Mouse (Mus musculus) heart, adult 2 months (tissue): ENCODE data around the gene Med8. TPM values are rescaled to one million over a fixed set of nuclear protein-coding genes. Genes with fewer than 3 reads are reported as not detected.

Experiments used
- DNase-seq, 2 experiments: peaks; one replicate each; pipeline ENCODE4 v3.0.0; 2021
- H3K27ac ChIP-seq: fragments of 200-600 bp; 2 replicates; pipeline ENCODE4 v1.8.1; 2022
- H3K27me3 ChIP-seq: fragments of 200-500 bp; 2 replicates; pipeline ENCODE4 v1.6.1; 2012; ENCODE audit warnings: mild to moderate bottlenecking, low read length, inconsistent platforms, mixed read lengths; ENCODE audit not compliant: control insufficient read depth, insufficient read depth
- H3K36me3 ChIP-seq: fragments of 200-500 bp; 2 replicates; pipeline ENCODE4 v1.6.1; 2012; ENCODE audit warnings: low read length, inconsistent platforms; ENCODE audit not compliant: control insufficient read depth, insufficient read depth
- H3K4me1 ChIP-seq: fragments of 200-500 bp; 2 replicates; pipeline ENCODE4 v1.6.1; 2011; ENCODE audit warnings: low read length; ENCODE audit not compliant: control insufficient read depth, insufficient read depth
- H3K4me3 ChIP-seq: fragments of 200-600 bp; 2 replicates; pipeline ENCODE4 v1.8.1; 2022
- H3K79me2 ChIP-seq: fragments of 200-500 bp; replicated peaks from 2 replicates; pipeline ENCODE4 v1.6.1; 2012; ENCODE audit warnings: mild to moderate bottlenecking, inconsistent platforms, low read length, moderate library complexity, mixed read lengths; ENCODE audit not compliant: control insufficient read depth, insufficient read depth
- H3K9ac ChIP-seq: fragments of 200-500 bp; 2 replicates; pipeline ENCODE4 v1.6.1; 2012; ENCODE audit warnings: low read depth, mild to moderate bottlenecking, control low read depth, inconsistent platforms, low read length, mixed read lengths
- CTCF ChIP-seq: fragments of 200-600 bp; IDR thresholded peaks from 2 replicates; pipeline ENCODE4 v1.8.1; 2022; ENCODE audit warnings: antibody characterized with exemption, mild to moderate bottlenecking, moderate library complexity
- EP300 ChIP-seq: fragments of 200-500 bp; IDR thresholded peaks from 2 replicates; pipeline ENCODE4 v1.6.1; 2011; ENCODE audit warnings: low read depth, low read length, control low read depth; ENCODE audit not compliant: insufficient read depth
- POLR2A ChIP-seq: fragments of 200-500 bp; IDR thresholded peaks from 2 replicates; pipeline ENCODE4 v1.6.1; 2011; ENCODE audit warnings: mild to moderate bottlenecking, low read depth, low read length, control low read depth; ENCODE audit not compliant: insufficient read depth
- WGBS: fragments of 180-500 bp; shearing (Covaris S2); methylation state at CpG from one replicate; pipeline ENCODE4 v1.1.7; 2018; 5-methylcytosine and 5-hydroxymethylcytosine counted together
- intact Hi-C: fragments of 180-260 bp; cut with DNase I; formaldehyde crosslinking; loops from one replicate; pipeline ENCODE4 v1.15.1; 2025
- polyA plus RNA-seq: library from polyadenylated mRNA; depleted of rRNA; stranded (reverse); fragments of >200 nt; gene quantifications from 2 replicates; pipeline ENCODE4 v1.2.3, GENCODE M21; 2012
- total RNA-seq, 2 experiments: library from RNA; stranded (reverse); gene quantifications; 2 replicates each; pipeline ENCODE4 v1.2.3; 2021

Med8 gene
- total and polyA plus RNA-seq, 3 experiments, result 19.0 to 42.5 (median 41.0) TPM

- WGBS, result under 1% methylated on average over 67 of the region's 67 CpGs
- H3K36me3 ChIP-seq, result no peaks in the 10 kb centered on the region
- peak within 1 kb of the TSS; percentile 48 for H3K4me3 ChIP-seq
- intact Hi-C loops, result no loop called here
- no peaks in the 10 kb centered on the region for H3K4me1 ChIP-seq
- H3K79me2 ChIP-seq, result no peaks in the 10 kb centered on the region
- TF ChIP-seq POLR2A (peak; percentile 78), EP300 (no peak), CTCF (peak; percentile 37)
- no peaks in the 10 kb centered on the region for H3K27me3 ChIP-seq
- H3K9ac ChIP-seq, result peak within 1 kb of the TSS; percentile 30; the same call in 1 of the 2 replicates
- DNase-seq, result peak; percentile 88 to 93
- H3K27ac ChIP-seq, result peak within 1 kb of the TSS; percentile 74
Observed at GRCm38 (mm10) chr4:118436820-118437603, 27.9 kb downstream of the Med8 start, which contains the start of gene Cdc20. Cdc20 (minus strand) TSS chr4:118437352.

DNA sequence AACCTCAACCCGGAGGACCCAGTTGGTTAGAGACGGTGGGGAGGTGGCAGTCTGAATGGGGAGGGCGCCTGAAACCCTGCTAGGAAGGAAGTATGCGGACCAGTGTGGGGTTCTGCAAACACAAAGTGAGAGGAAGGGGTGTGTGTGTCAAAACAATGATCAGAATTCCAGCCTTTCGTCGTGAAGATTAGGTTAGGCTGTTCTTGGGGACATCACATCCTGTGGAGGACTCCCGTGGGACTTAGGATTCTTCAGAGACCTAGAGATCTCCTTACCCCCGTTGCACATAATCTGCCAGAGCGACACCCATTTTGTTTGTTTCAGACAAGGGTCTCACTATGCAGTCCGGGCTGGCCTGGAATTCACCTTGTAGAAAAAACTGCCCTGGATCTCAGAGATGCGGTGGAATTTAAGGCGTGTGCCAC is 28.7 kb downstream of the Med8 start:
- no peaks in the 10 kb centered on the region for H3K79me2 ChIP-seq
- peak; percentile 35 to 41 for DNase-seq
- H3K27me3 ChIP-seq, result no peaks in the 10 kb centered on the region
- H3K9ac ChIP-seq, result 0 out of 2 replicates have a peak overlapping the region, but pooled peaks have one; percentile 8
- TF ChIP-seq CTCF (no peak), EP300 (no peak), POLR2A (no peak)
- peak overlapping the region; percentile 74; the same call in 1 of the 2 replicates for H3K27ac ChIP-seq
- H3K36me3 ChIP-seq, result no peaks in the 10 kb centered on the region
- WGBS, result 10% methylated on average over 12 of the region's 12 CpGs
- peak overlapping the region; percentile 48; the same call in 1 of the 2 replicates for H3K4me3 ChIP-seq
- intact Hi-C loops, result no loop called here
- H3K4me1 ChIP-seq, result no peaks in the 10 kb centered on the region

DNA sequence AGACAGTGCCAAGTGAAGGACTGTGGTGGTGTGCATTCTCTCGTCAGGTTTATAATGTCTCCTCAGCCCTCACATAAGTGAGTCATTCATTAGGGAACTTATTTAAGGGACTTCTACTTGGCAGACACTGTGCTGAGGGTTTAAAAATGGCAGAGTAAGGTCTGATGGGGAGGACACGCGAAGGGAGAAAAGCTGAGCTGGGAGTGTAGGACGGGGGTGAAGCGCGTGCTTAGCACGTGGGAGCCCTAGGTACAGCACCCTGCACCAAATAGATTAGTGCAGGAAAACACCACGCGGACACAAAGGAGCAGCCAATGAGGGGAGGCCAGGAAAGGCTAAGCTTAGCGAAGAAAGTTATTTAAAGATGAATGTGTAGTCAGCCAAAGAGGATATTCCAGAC is 36.0 kb downstream of the Med8 start:
- H3K27me3 ChIP-seq, result no peaks in the 10 kb centered on the region
- no peak overlapping the region for H3K9ac ChIP-seq
- DNase-seq, result no peak
- intact Hi-C loops, result loop anchor here (5.0 kb wide), 2 partner anchors 42 to 122 kb away; no protein-coding TSS in a partner anchor
- H3K4me3 ChIP-seq, result no peak overlapping the region
- TF ChIP-seq CTCF (no peak), EP300 (no peak)
- WGBS, result 46% methylated on average over 10 of the region's 10 CpGs
- H3K36me3 ChIP-seq, result no peaks in the 10 kb centered on the region
- H3K27ac ChIP-seq, result no peak overlapping the region
- H3K79me2 ChIP-seq, result no peaks in the 10 kb centered on the region
- peaks cover 3% of the 10 kb centered on the region for H3K4me1 ChIP-seq

DNA sequence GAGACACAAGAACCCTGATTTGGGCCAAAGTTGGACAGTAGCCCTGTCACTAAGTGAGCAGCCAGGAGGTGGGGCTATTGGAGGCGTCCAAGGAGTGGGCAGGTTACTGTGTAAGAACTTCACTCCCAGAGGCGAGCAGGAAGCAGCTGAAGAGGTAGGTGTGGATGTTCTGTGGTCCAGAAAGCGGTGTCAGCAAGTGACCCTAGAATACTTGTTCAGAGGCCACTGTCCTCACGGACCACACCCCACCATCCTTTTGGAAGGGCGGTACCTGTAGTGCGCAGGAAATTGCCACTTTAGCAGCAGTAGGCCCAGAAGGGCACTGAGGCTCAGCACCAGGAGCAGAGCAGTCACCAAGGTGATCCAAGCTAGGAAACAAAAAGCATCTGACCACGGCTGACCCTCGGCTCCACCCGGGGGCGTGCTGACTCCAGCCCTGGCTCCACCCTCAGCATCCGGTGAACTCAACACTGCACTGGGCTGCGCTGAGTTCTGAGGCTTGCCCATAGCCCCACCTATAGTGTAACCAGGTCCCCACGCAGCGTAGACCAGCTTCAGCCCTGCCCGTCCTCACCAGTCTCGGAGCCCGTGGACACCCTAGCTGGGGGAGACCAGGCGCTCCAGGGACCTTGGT is 36.8 kb downstream of the Med8 start:
- 23% methylated on average over 18 of the region's 18 CpGs for WGBS
- TF ChIP-seq CTCF (peak; percentile 40), POLR2A (peak; percentile 52), EP300 (0 out of 2 replicates have a peak, but pooled peaks have one; percentile 57)
- intact Hi-C loops, result loop anchor here (2.0 to 5.0 kb wide), 3 partner anchors 41 to 121 kb away; no protein-coding TSS in a partner anchor
- H3K27ac ChIP-seq, result peak overlapping the region; percentile 62
- peak overlapping the region; percentile 52 for H3K9ac ChIP-seq
- H3K36me3 ChIP-seq, result no peaks in the 10 kb centered on the region
- no peaks in the 10 kb centered on the region for H3K79me2 ChIP-seq
- peak overlapping the region; percentile 48 for H3K4me3 ChIP-seq
- peak; percentile 72 to 75 for DNase-seq
- no peaks in the 10 kb centered on the region for H3K27me3 ChIP-seq
- peaks cover 3% of the 10 kb centered on the region for H3K4me1 ChIP-seq

DNA sequence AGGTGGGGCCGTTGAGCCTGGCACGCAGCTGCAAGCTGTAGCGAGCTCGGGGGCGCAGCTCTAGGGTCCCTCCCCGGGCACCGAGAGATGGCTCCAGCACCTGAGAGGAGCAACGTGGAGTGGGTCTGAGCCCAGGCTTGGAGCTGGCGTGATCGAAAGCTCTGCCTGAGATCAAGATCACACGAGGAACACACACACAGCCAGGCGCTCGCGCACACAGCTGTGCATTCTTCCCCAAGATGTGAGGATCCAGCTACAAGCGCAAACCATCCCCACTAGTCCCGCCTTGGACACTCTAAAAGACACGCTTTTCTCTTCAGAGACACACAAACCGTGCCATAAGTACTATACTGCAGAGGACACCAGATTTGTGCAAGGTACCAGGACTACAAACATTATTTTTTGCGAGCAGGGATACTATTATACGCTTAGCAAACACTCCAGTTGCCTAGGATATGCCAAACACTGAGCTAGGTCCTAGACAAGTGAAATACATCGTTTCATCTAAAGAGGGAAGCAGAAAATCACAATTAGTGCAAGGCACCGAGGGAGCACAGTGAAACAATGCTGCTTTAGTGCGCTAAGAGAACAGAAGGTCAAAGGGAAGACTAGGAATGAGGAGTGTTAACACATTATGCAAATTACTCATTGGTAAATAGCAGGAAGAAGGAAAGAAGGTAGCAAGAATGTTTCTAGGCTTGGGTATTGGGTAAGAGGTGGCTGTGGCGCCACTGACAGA is 37.4 kb downstream of the Med8 start:
- Histone ChIP-seq H3K9ac (peak overlapping the region; percentile 52), H3K27ac (peak overlapping the region; percentile 62), H3K36me3 (no peaks in the 10 kb centered on the region), H3K27me3 (no peaks in the 10 kb centered on the region), H3K79me2 (no peaks in the 10 kb centered on the region), H3K4me3 (peak overlapping the region; percentile 48), H3K4me1 (peaks cover 3% of the 10 kb centered on the region)
- TF ChIP-seq CTCF (no peak), POLR2A (no peak), EP300 (no peak)
- intact Hi-C loops, result loop anchor here (2.0 to 5.0 kb wide), 3 partner anchors 41 to 121 kb away; no protein-coding TSS in a partner anchor
- 43% methylated on average over 24 of the region's 24 CpGs for WGBS
- DNase-seq, result no peak
